Mouse (Mus musculus) heart, embryonic 11.5 days (tissue): Measurements from ENCODE around the gene Scyl2. TPM values are rescaled to one million over a fixed set of nuclear protein-coding genes. Genes with fewer than 3 reads are reported as not detected.

Source experiments
- ATAC-seq: fragments of 200-750 bp; cut with Nextera tagmentation; replicated peaks from 2 replicates; pipeline ENCODE4 v1.8.0; 2017; ENCODE audit warnings: moderate library complexity; ENCODE audit not compliant: insufficient number of reproducible peaks, low FRiP score, low TSS enrichment
- H3K27ac ChIP-seq: fragments of 300-500 bp; sonication (generic); 2 replicates; pipeline ENCODE4 v1.5.1; 2014; ENCODE audit warnings: mild to moderate bottlenecking, low read depth, low read length
- H3K27me3 ChIP-seq: fragments of 300-500 bp; sonication (generic); 2 replicates; pipeline ENCODE4 v1.6.1; 2014; ENCODE audit warnings: mild to moderate bottlenecking, low read length, mixed read lengths; ENCODE audit not compliant: control insufficient read depth, insufficient read depth
- H3K36me3 ChIP-seq: fragments of 300-500 bp; sonication (generic); 2 replicates; pipeline ENCODE4 v1.6.1; 2014; ENCODE audit warnings: mild to moderate bottlenecking, low read length, moderate library complexity, mixed read lengths; ENCODE audit not compliant: control insufficient read depth, insufficient read depth
- H3K4me1 ChIP-seq: fragments of 300-500 bp; sonication (generic); 2 replicates; pipeline ENCODE4 v1.6.1; 2014; ENCODE audit warnings: low read length; ENCODE audit not compliant: control insufficient read depth, insufficient read depth
- H3K4me2 ChIP-seq: fragments of 300-500 bp; sonication (generic); 2 replicates; pipeline ENCODE4 v1.6.1; 2014; ENCODE audit warnings: mild to moderate bottlenecking, moderate library complexity
- H3K4me3 ChIP-seq: fragments of 300-500 bp; sonication (generic); 2 replicates; pipeline ENCODE4 v1.5.1; 2014; ENCODE audit warnings: low read depth, low read length
- H3K9ac ChIP-seq: fragments of 300-500 bp; sonication (generic); 2 replicates; pipeline ENCODE4 v1.6.1; 2014; ENCODE audit warnings: mild to moderate bottlenecking, low read depth, low read length, moderate library complexity
- H3K9me3 ChIP-seq: fragments of 300-500 bp; sonication (generic); replicated peaks from 2 replicates; pipeline ENCODE4 v1.6.1; 2016; ENCODE audit warnings: low read length; ENCODE audit not compliant: control insufficient read depth
- WGBS: fragments of 180-500 bp; shearing (Covaris S2); extraction: QIAGEN DNeasy Blood & Tissue Kit; methylation state at CpG from one replicate; pipeline ENCODE4 v1.1.7; 2014; ENCODE audit not compliant: insufficient replicate concordance; 5-methylcytosine and 5-hydroxymethylcytosine counted together
- polyA plus RNA-seq: library from polyadenylated mRNA; unstranded; fragments of >200 nt; fragmentation: Nextera tagmentation; extraction: Ambion mirVana; gene quantifications from 2 replicates; pipeline ENCODE4 v1.2.1, GENCODE M21; 2014

Gene Scyl2
- polyA plus RNA-seq, 1 experiment from 2014 or later, result 9.1 TPM

DNA sequence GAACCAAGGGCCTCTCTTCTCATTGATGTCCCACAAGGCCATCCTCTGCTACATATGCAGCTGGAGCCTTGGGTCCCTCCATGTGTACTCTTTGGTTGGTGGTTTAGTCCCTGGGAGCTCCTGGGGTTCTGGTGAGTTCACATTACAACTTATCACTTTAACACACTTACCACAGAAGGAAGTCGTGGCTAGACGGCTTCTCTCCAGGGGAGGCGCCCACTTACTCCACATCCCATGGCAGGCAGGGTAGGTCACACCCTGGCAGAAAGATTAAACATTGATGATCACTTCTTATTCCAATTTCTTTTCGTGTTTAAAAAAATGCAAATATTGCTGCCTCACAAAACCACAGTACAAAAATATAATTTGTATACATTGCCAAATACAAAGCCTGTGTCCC is 88.8 kb downstream of the Scyl2 start:
- 67% methylated on average over 4 of the region's 4 CpGs for WGBS
- Histone ChIP-seq H3K27ac (no peak overlapping the region), H3K4me1 (peaks cover 4% of the 10 kb centered on the region), H3K4me2 (no peak overlapping the region), H3K36me3 (no peaks in the 10 kb centered on the region), H3K9ac (no peak overlapping the region), H3K9me3 (no peaks in the 10 kb centered on the region), H3K27me3 (no peaks in the 10 kb centered on the region), H3K4me3 (no peak overlapping the region)
- ATAC-seq, result no peak

DNA sequence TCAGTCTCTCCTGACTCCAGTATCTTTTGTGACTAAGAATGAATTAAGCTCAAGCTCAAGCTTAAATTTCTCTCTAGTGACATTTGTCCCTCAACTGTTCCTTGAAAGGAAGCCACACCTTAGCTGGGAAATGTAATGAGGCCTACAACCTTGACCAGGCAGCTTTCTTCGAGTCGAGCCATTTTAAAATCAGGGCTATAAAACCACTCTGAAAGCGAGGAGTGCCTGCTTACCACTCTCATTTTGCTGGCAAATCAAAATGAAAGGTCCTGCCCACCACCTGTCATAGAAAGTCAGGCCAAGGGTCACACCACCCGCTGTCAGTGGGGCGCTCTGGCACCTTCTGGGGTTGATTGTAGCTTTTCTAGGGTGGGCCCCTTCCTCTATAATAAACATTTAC is 90.2 kb downstream of the Scyl2 start:
- Histone ChIP-seq H3K27me3 (no peaks in the 10 kb centered on the region), H3K36me3 (no peaks in the 10 kb centered on the region), H3K27ac (no peak overlapping the region), H3K9me3 (no peaks in the 10 kb centered on the region), H3K4me1 (peaks cover 4% of the 10 kb centered on the region), H3K4me2 (no peak overlapping the region), H3K4me3 (no peak overlapping the region), H3K9ac (no peak overlapping the region)
- ATAC-seq, result no peak
- 86% methylated on average over 5 of the region's 5 CpGs for WGBS

DNA sequence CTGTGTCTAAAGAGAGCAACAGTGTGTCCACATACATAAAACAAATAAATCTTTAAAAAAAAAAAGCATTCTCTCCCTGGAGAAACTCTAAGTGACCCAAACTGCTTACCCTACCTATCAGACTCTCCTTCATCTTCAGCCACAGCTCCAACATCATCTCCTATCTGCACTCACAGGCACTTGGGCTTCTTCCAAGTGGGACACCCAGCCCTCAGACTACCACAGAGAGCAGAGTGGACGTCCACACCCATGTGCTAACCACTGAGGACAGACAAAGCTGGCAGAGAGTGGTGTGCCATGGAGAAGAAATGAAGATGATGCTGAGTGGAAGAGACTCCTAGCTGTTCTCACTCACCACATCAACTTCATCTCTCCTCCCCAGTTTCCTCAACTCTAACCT is 90.6 kb downstream of the Scyl2 start:
- no peak for ATAC-seq
- Histone ChIP-seq H3K36me3 (no peaks in the 10 kb centered on the region), H3K4me3 (no peak overlapping the region), H3K9me3 (no peaks in the 10 kb centered on the region), H3K4me2 (no peak overlapping the region), H3K9ac (no peak overlapping the region), H3K4me1 (peaks cover 4% of the 10 kb centered on the region), H3K27ac (no peak overlapping the region), H3K27me3 (no peaks in the 10 kb centered on the region)
- WGBS, result 53% methylated on average over 1 of the region's 1 CpGs

DNA sequence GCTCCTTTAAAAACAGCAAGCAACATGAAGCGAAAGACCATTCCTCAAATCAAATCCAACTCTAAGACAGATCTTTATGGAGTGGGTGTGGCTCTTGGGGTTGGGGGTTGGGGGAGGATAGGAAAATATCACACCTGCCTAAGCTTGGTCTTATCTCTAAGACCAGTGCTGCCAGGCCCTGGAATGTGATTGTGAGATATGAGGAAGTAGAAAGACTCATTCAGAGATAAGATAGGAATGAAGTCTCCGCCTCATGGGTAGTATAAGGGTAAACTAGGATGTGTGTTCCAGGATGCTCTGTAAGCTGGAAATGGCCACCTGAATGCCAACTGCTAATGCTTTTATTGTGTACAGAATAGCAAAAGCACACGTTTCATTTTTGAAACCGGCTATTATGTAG is 91.8 kb downstream of the Scyl2 start:
- 61% methylated on average over 4 of the region's 4 CpGs for WGBS
- Histone ChIP-seq H3K4me2 (no peak overlapping the region), H3K4me1 (peaks cover 4% of the 10 kb centered on the region), H3K4me3 (no peak overlapping the region), H3K9me3 (no peaks in the 10 kb centered on the region), H3K9ac (no peak overlapping the region), H3K27me3 (no peaks in the 10 kb centered on the region), H3K36me3 (no peaks in the 10 kb centered on the region), H3K27ac (no peak overlapping the region)
- no peak for ATAC-seq

DNA sequence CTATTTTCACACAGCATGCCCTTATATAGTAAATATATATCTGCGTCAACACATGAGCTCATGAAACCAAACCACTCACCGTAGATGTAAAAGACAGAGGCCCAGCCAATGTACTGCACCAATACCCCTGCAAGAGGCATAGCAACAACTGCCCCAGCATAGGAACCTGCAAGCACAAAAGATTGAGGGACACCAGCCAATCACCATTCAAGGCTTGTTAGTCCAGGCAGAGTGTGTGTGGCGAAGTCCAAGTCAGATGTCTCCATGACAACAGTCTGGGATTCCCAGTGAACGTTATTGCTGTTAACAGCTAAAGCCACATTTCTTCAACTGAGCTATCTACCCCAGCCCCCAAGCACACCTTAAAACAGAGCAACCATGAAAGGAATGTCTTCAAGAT is 93.3 kb downstream of the Scyl2 start:
- 68% methylated on average over 4 of the region's 4 CpGs for WGBS
- no peak overlapping the region for H3K9ac ChIP-seq
- H3K9me3 ChIP-seq, result no peaks in the 10 kb centered on the region
- no peak overlapping the region for H3K4me3 ChIP-seq
- ATAC-seq, result no peak
- no peaks in the 10 kb centered on the region for H3K27me3 ChIP-seq
- no peak overlapping the region for H3K4me2 ChIP-seq
- H3K27ac ChIP-seq, result no peak overlapping the region
- H3K4me1 ChIP-seq, result peaks cover 4% of the 10 kb centered on the region
- H3K36me3 ChIP-seq, result no peaks in the 10 kb centered on the region

DNA sequence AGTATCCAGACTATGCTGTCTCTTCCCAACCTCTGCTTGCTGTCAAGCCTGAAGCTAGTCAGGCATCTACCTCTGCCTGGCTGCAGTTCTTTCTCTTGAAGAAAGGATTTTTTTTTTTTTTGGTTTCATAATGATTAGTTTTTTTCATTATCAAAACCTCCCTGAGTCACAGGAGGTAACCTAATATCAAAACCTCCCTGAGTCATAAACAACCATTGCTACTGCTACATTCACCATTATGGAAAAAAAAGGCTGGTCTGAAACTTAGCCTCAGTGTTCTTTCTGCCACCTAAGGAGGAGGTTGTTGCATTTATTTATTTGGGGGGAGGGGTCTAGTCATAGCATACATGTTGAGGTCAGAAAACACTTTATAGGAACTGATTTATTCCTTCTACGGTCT is 96.2 kb downstream of the Scyl2 start:
- Histone ChIP-seq H3K9ac (no peak overlapping the region), H3K4me3 (no peak overlapping the region), H3K9me3 (no peaks in the 10 kb centered on the region), H3K27me3 (no peaks in the 10 kb centered on the region), H3K4me1 (peaks cover 4% of the 10 kb centered on the region), H3K4me2 (no peak overlapping the region), H3K27ac (no peak overlapping the region), H3K36me3 (no peaks in the 10 kb centered on the region)
- 95% methylated on average over 1 of the region's 1 CpGs for WGBS
- no peak for ATAC-seq

Other genes starting within 250 kb of the Scyl2 start
- 15.3 and 17.6 TPM in 2 replicates for gene Gas2l3, start 242.3 kb downstream of the Scyl2 start, polyA plus RNA-seq
- 0.97 and 1.1 TPM in 2 replicates for gene Nr1h4, start 152.7 kb downstream of the Scyl2 start, polyA plus RNA-seq
- 0.14 and 0.20 TPM in 2 replicates for gene Slc17a8, start 65.0 kb downstream of the Scyl2 start, polyA plus RNA-seq
- gene Actr6, start 46.0 kb upstream of the Scyl2 start, polyA plus RNA-seq, result 28.2 and 29.6 TPM in 2 replicates
- gene Uhrf1bp1l, start 58.7 kb upstream of the Scyl2 start, polyA plus RNA-seq, result 21.3 and 22.9 TPM in 2 replicates
- gene Anks1b, start 187.2 kb upstream of the Scyl2 start, polyA plus RNA-seq, result 0.84 and 1.0 TPM in 2 replicates